Mouse (Mus musculus) liver, postnatal 0 days (tissue): ENCODE measurements around the gene Haghl. TPM values are rescaled to one million over a fixed set of nuclear protein-coding genes. Genes with fewer than 3 reads are reported as not detected.

Experiments
- ATAC-seq: fragments of 200-750 bp; cut with Nextera tagmentation; 2 replicates; pipeline ENCODE4 v1.8.0; 2017; ENCODE audit warnings: mild to moderate bottlenecking, moderate library complexity
- DNase-seq: peaks from one replicate; pipeline ENCODE4 v3.0.0-alpha.2; 2016
- H3K27ac ChIP-seq: fragments of 300-500 bp; sonication (generic); 2 replicates; pipeline ENCODE4 v1.5.1; 2014; ENCODE audit warnings: antibody characterized with exemption, moderate library complexity, mild to moderate bottlenecking, low read depth
- H3K27me3 ChIP-seq: fragments of 300-500 bp; sonication (generic); 2 replicates; pipeline ENCODE4 v1.6.1; 2014; ENCODE audit warnings: low read length, control low read depth, mixed read lengths; ENCODE audit not compliant: insufficient read depth
- H3K36me3 ChIP-seq: fragments of 300-500 bp; sonication (generic); replicated peaks from 2 replicates; pipeline ENCODE4 v1.6.1; 2014; ENCODE audit warnings: mild to moderate bottlenecking, control low read depth, low read length, moderate library complexity, mixed read lengths; ENCODE audit not compliant: insufficient read depth
- H3K4me1 ChIP-seq: fragments of 300-500 bp; sonication (generic); 2 replicates; pipeline ENCODE4 v1.6.1; 2014; ENCODE audit warnings: antibody characterized with exemption, mild to moderate bottlenecking, control low read depth; ENCODE audit not compliant: insufficient read depth
- H3K4me2 ChIP-seq: fragments of 300-500 bp; sonication (generic); 2 replicates; pipeline ENCODE4 v1.6.1; 2014; ENCODE audit warnings: low read depth, mild to moderate bottlenecking, low read length, moderate library complexity, mixed read lengths
- H3K4me3 ChIP-seq: fragments of 300-500 bp; sonication (generic); 2 replicates; pipeline ENCODE4 v1.5.1; 2014; ENCODE audit warnings: low read depth, low read length
- H3K9ac ChIP-seq: fragments of 300-500 bp; sonication (generic); replicated peaks from 2 replicates; pipeline ENCODE4 v1.6.1; 2014; ENCODE audit warnings: mild to moderate bottlenecking, moderate library complexity
- H3K9me3 ChIP-seq: fragments of 300-500 bp; sonication (generic); 2 replicates; pipeline ENCODE4 v1.6.1; 2016; ENCODE audit warnings: mild to moderate bottlenecking, control low read depth, low read length, mixed read lengths
- CTCF ChIP-seq: sonication (generic); IDR thresholded peaks from 2 replicates; pipeline ENCODE4 v1.5.1; 2016; ENCODE audit warnings: antibody characterized with exemption, low read depth
- EP300 ChIP-seq: IDR thresholded peaks from 2 replicates; pipeline ENCODE4 v1.6.1; 2016; ENCODE audit warnings: antibody characterized with exemption, low read depth, mild to moderate bottlenecking
- WGBS: fragments of 180-500 bp; shearing (Covaris S2); extraction: QIAGEN DNeasy Blood & Tissue Kit; methylation state at CpG from one replicate; pipeline ENCODE4 v1.1.7; 2014; ENCODE audit not compliant: insufficient replicate concordance; 5-methylcytosine and 5-hydroxymethylcytosine counted together
- polyA plus RNA-seq: library from polyadenylated mRNA; unstranded; fragments of >200 nt; fragmentation: Nextera tagmentation; extraction: Ambion mirVana; gene quantifications from 2 replicates; pipeline ENCODE4 v1.2.1, GENCODE M21; 2015

The Haghl gene
- polyA plus RNA-seq, 1 experiment from 2014 or later: 9.4 TPM

GRCm38 (mm10) chr17:25791843-25792527 lies 6.5 kb upstream of the Haghl start:
- H3K4me1 ChIP-seq: peaks cover 24% of the 10 kb centered on the region
- H3K9me3 ChIP-seq: no peaks in the 10 kb centered on the region
- TF ChIP-seq EP300: 0 out of 2 replicates have a peak, but pooled peaks have one; percentile 12
- TF ChIP-seq CTCF: no peak
- H3K27me3 ChIP-seq: no peaks in the 10 kb centered on the region
- WGBS: 0% methylated on average over 45 of the region's 45 CpGs
- H3K4me3 ChIP-seq: peak overlapping the region; percentile 79
- H3K4me2 ChIP-seq: peak overlapping the region; percentile 98
- peak overlapping the region; percentile 77 for H3K9ac ChIP-seq
- DNase-seq (peak; percentile 88), ATAC-seq (peak; percentile 85)
- peaks cover 4% of the 10 kb centered on the region; the same call in 1 of the 2 replicates for H3K36me3 ChIP-seq
- peak overlapping the region; percentile 88 for H3K27ac ChIP-seq

DNA sequence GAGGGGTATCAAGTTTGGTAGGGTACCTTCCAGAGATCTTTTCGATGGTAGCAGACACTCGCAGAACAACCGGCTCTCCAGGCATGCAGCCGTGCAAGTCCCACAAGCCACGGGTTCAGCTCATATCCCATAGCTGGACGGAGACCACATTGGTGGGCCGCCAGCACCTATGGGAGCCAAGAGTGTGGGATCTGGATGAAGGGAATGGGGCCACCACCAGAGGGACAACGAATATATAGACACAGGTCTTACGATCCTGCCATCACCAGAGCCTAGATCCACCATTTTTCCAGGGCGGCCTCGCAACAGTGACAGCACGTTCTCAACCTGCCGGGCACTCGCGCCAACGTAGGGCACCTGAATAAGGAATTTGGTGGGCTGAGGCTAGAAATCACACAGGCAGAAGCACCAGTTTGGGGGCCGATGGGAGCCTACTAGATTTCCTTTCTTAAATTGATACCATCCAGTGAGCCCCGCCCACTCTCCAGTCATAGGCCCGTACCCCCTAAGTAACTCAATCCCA lies 5.9 kb upstream of the Haghl start:
- Histone ChIP-seq H3K4me1 (peaks cover 22% of the 10 kb centered on the region), H3K9ac (peak overlapping the region; percentile 77), H3K36me3 (peaks cover 4% of the 10 kb centered on the region; the same call in 1 of the 2 replicates), H3K27me3 (no peaks in the 10 kb centered on the region), H3K4me3 (peak overlapping the region; percentile 79), H3K9me3 (no peaks in the 10 kb centered on the region), H3K4me2 (peak overlapping the region; percentile 98), H3K27ac (peak overlapping the region; percentile 88)
- WGBS: 31% methylated on average over 19 of the region's 19 CpGs
- TF ChIP-seq EP300 (no peak), CTCF (peak; percentile 9; the same call in 1 of the 2 replicates)
- no peak for DNase-seq
- no peak for ATAC-seq

GRCm38 (mm10) chr17:25786781-25787504 lies 1.5 kb upstream of the Haghl start:
- DNase-seq: no peak
- Histone ChIP-seq H3K27me3 (no peaks in the 10 kb centered on the region), H3K9me3 (no peaks in the 10 kb centered on the region), H3K9ac (no peak overlapping the region), H3K4me3 (no peak overlapping the region), H3K4me2 (no peak overlapping the region), H3K36me3 (peaks cover 14% of the 10 kb centered on the region), H3K4me1 (peaks cover 18% of the 10 kb centered on the region), H3K27ac (no peak overlapping the region)
- 86% methylated on average over 9 of the region's 9 CpGs for WGBS
- ATAC-seq: no peak
- no peak for TF ChIP-seq CTCF

DNA sequence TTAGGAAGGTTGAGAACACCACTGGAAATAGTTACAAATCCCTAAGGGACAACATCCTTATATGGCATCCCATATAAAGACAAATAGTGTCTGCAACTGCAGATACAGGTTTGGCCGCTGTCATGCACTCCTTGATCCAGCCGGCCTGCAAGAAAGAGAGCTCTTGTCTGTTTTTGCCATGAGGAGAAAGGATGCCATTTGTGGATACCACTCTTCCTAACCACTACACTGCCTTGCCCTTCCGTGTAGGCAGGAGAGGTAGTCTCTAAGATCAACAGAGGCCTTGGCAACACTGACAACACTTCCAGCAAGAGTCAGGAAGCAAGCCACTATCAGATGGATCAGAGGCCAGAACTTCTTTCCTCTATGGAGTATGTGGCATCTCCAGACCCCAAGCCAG lies 807 bp upstream of the Haghl start, which contains the start of gene Ccdc78:
Gene Ccdc78 (plus strand): TSS at position 301 of the 400 bp plus-strand sequence.
- no peaks in the 10 kb centered on the region for H3K9me3 ChIP-seq
- WGBS: 70% methylated on average over 3 of the region's 3 CpGs
- peaks cover 14% of the 10 kb centered on the region for H3K4me1 ChIP-seq
- peak within 1 kb of the TSS; percentile 68 for H3K9ac ChIP-seq
- peak within 1 kb of the TSS; percentile 89 for H3K4me2 ChIP-seq
- peak within 1 kb of the TSS; percentile 65 for H3K4me3 ChIP-seq
- no peaks in the 10 kb centered on the region for H3K27me3 ChIP-seq
- DNase-seq (no peak), ATAC-seq (no peak)
- no peak for TF ChIP-seq CTCF
- no peak for TF ChIP-seq EP300
- H3K27ac ChIP-seq: peak within 1 kb of the TSS; percentile 64; the same call in 1 of the 2 replicates
- peaks cover 21% of the 10 kb centered on the region for H3K36me3 ChIP-seq

- Histone ChIP-seq H3K4me3 (no peak overlapping the region), H3K27ac (no peak overlapping the region), H3K9ac (no peak overlapping the region), H3K4me1 (peaks cover 13% of the 10 kb centered on the region; the same call in 1 of the 2 replicates), H3K27me3 (no peaks in the 10 kb centered on the region), H3K9me3 (no peaks in the 10 kb centered on the region), H3K36me3 (peaks cover 31% of the 10 kb centered on the region), H3K4me2 (peak overlapping the region; percentile 89; the same call in 1 of the 2 replicates)
- DNase-seq: no peak
- WGBS: 79% methylated on average over 15 of the region's 15 CpGs
- ATAC-seq: no peak
- no peak for TF ChIP-seq CTCF
- no peak for TF ChIP-seq EP300
Observed at GRCm38 (mm10) chr17:25783861-25784574, 1.5 kb downstream of the Haghl start.
